Mouse (Mus musculus): Measurements from ENCODE around the gene Zdhhc21. TPM values are rescaled to one million over a fixed set of nuclear protein-coding genes. Genes with fewer than 3 reads are reported as not detected.

Zdhhc21 gene
- polyA plus RNA-seq (2012; rRNA removed) = 7.8 and 8.3 TPM in 2 replicates

DNA sequence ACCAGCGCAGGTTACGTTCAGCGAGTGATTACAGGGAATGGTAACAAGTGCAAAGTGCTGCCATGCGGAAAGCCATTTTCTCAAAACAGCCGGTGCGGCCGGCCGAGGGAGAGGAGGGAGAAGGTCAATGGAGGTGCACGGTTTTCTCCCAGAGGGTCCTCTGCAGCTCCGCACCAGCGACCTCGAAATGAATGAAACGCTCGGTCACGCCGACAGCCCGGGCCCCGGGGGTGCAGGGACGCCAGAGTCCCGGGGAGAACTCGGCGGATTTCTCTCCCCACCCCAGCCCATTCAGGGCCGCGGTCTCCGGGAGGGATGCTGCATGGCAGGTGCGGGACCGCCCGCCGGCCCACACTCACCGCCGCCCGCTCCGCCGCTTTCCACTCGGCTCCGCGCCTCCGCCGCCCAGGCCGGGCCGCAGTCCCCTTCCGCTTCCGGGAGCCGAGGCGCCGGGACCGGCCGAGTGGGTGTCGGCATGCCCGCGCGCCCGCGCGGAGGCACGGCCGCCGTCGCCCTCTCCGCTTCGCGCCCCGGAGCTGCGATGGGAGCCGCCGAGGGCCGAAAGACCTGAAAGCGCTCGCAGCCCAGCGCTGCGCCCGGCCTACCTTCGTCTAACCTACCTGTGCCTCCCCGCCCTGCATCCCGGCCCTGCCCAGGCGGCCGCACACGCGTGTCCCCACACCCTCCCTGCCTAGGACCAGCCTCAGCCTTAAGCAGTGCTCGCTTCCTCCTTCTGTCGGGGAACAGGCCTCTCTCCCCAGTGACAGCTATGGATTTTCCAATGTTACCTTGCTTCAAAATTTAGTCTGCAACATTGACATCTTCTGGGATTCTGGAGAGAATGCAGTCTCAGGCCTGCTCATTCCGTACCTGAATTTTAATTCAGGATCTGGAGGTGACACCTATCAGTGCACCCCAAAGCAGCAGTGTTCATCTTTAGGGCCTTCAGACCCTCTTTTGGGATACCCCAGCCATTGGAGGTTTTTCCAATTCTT lies at the start of gene Zdhhc21:
Zdhhc21 (minus strand) TSS at position 828 of the 995 bp plus-strand sequence.
- DNase-seq (ENCODE audit: low read depth) = no peak

DNA sequence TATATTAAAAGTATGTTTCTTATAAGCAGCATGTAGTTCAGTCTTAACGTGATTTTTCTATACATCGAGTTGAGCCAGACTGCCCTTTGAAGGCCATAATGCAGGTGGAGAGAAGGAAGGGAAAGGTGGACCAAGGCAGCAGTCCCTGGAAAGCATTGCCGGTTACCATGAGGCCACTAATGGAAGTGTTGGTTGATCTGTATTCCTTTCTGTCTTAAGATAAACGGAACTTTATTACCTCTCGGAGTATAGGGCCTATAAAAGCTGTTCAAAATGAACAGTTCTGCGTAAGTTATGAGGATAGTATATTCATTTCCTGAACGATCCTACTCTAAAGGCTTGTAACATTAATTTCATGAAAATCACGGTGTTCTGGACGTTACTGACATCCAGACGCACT lies 35.5 kb upstream of the Zdhhc21 start:
- no peak for DNase-seq (ENCODE audit: low read depth)

DNA sequence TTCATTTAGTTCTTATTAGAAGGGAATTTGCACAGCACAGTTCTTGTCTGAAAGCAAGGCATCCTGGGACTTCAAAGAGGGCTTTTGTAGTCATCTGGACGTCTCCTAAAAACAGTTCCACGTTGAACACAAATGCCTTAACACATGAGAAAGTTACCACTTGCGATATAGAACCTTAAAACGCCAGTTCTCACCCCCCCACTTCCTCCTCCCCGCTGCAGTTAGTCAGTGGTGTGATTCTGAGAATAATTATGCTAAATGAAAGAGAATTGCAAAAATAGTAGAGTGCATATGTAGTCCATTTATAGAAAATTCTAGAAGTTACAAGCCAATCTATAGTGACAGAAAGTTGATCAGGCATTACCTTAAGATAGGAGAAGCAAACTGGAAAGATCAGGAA lies 32.5 kb upstream of the Zdhhc21 start:
- DNase-seq (ENCODE audit: low read depth) = no peak

DNA sequence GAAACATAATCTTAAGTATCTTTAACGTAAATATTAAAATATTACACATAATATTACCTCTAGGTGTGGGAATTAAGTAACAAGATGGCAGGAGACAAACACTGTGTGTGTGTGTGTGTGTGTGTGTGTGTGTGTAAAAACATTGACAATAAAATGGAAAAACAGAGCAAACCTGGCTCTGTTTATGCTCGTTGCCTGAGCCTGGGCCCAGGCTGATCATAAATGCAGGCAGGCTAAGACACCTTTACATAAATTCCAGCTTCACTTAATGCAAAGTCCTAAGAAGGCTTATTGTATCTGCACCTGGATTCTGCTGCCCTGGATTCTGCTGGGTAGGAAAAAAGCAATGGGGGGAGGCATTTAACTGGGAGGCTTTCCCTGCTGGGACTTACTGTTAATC lies 31.8 kb upstream of the Zdhhc21 start:
- DNase-seq (ENCODE audit: low read depth) = no peak

DNA sequence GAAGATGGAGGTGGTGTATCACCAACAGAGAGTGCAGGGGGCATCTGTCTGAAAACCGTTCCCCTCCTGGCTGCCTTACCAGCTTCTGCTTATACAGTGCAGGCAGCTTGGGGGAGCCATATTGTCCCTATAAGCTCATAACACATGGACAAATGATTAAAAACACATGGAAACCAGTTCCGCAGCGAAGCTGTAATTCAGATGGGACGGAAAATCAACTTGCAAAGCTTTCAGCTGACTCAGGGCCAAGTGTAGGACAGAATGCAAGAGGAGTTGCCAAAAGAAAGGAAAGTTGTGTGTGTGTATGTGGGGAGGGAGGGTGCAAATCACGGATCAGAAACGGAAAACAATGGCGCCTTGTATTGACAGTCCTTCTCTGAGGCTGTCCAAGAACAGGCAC lies 31.3 kb upstream of the Zdhhc21 start:
- DNase-seq (ENCODE audit: low read depth) = no peak

DNA sequence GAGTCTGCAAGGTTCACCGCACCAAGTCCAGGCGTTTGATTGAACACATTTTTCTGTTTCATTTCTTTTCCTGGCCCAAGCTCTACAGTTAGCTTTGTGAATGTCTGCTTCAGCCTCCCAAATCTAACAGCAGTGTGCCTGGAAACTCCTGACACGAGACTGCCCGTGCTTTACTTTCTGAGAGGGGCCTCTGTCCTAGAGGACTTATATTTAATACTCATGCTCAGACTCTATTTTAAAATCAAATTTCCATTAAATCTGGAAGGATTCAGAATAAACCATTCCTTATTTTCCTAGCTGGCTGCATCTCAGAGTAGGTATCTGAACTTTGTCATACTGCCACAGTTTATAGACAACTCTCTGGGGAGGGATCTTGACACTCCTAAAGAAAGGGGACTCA lies 30.8 kb upstream of the Zdhhc21 start:
- no peak for DNase-seq (ENCODE audit: low read depth)

DNA sequence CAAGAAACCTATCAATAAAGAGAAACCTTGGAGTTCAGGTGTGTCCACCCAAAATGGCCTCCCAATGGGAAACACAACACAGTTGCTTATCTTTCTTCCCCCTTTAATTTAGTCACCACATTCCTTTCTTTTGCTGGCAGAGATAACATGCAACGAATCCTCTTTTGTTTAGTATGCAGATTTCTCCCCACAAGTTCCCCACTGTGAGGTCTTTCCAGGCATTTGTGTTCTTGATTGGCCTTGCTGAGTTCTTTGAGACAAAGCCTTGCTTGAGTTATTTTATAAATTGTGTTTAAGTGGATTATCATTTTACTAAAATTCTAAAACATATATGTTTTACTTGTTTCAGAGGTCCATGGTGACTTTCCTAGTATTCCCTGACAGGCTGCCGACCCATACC lies 26.4 kb upstream of the Zdhhc21 start:
- no peak for DNase-seq (ENCODE audit: low read depth)

DNA sequence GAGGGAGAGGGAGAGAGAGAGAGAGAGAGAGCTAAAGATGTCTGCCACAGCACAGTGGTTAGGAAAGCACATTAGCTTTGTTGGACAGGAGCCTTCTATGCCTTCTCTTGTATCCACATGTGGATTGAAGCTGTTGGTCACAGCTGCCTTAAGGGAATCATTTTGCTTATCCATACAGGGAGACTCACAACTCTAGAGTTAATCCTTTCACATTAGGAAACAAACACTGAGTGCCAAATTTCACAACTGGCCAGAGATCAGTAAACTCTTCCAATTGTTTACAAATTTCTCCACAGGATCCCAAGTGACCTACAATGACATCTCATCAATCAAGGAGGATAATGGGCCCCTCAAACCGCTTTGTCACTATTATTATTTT lies 25.8 kb upstream of the Zdhhc21 start:
- DNase-seq (ENCODE audit: low read depth) = peak; percentile 9

DNA sequence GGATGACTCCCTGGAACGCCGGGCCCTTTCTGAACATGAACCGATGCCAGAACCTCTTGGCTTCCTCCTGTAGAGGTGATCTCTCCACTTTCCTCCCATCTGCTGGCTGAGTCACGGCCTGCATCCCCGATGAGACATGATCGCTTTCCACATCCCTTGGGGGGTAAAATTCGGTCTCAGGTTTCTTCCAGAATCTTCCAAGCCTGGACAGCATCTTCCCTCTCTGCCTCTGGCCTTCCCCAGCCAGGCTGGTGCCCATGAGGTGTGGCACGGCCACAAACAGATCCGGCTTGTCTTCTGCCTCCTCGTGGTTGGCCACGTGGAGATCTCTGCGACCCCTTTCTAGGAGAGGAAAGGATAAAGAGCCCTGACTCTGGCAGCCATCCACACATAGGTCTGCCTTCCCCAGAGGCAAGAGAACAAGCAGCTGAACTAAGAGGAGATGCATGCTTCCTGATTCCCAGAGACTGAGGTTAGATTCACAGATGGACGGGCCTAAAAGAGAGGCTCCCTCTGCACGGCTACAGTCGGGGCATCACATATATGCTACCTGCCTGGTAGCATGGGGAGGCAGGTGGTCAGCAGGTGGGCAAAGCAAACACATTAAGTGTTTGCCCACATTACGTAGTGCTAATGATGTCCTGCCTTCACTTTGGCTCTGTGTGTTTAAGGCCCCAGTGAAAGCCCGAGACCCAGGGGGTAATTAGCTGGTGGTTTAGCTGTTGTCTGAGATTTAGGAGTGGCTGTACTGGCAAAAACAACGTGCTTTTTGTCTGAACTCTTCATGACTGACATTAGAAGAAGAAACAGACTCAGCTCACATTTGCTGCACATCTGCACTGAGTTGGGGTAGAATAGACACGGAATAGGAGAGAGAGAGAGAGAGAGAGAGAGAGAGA lies 25.1 kb upstream of the Zdhhc21 start, which contains the start of gene Cer1:
Cer1 (minus strand) TSS at position 513 of the 899 bp plus-strand sequence.
- no peak for DNase-seq (ENCODE audit: low read depth)

DNA sequence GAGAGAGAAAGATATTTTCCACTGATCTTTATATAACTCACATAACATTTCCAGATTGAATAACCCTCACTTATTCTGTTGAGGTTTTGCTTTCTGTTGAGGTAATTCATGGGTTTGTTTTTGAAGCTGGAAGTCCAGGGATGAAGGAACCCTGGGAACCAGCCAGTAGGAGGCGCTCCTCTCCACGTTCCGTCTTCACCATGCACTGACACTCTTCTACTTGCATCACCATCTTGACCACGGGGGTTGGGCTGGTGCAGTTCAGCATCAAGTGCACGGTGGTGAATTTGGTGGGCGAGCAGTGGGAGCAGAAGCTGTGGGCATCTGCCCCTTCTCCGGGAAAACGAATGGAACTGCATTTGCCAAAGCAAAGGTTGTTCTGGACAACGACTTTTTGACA lies 22.7 kb upstream of the Zdhhc21 start:
- no peak for DNase-seq (ENCODE audit: low read depth)

DNA sequence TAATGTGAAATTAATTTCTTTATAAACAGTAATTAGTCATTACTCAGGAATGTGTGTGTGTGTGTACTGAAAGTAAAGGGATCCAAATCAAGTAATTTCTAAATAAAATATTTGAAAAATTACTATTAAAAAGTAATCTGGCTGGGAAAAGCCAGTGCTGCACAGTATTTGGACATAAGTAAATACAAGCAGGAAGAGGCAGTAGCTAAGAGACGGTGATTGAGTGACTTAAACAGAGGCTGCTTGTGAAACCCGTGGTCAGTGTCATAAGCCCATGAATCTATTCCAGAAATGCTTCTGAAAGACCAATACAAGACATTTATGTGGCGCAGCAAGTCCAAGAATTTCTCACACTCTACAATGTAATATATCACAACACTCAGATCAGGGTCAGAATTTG lies 21.6 kb upstream of the Zdhhc21 start:
- DNase-seq (ENCODE audit: low read depth) = no peak

DNA sequence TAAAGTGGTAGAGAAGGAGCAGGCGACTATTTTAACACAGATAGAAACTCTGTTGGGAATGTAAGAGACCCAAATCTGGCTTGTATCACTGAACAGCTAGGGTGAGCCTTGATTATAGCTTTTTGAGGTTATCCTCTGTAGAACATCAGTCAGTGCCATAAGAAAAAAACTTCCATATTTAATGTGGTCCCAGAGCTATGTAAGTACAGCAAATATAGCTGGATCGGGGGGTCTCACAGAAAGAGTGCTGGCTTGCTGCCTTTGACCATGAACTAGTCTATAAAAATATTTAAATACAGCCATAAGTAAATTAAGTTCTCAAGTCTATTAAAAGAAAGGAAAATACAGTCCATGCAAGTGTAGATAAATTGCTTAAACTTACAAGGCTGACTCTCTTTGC lies 20.5 kb upstream of the Zdhhc21 start:
- no peak for DNase-seq (ENCODE audit: low read depth)

DNA sequence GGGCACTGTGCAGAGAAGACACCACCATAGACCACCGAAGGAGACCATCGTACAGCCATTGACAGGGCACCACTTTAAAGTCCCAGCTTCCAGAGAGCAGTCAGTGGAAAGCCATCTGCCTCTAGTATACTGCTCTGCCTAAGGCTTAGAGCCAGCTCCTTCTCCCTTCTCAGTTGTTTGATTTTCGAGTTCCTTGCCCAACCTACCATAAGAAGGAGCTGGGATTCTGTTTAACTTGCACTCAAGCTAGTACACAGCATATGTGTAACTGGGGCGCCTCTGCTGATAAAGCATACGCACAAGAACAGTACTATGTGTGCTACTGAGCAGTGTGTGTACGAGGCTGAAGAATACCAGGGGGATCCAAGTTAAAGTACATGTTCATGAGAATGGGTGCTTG lies 19.4 kb upstream of the Zdhhc21 start:
- no peak for DNase-seq (ENCODE audit: low read depth)

DNA sequence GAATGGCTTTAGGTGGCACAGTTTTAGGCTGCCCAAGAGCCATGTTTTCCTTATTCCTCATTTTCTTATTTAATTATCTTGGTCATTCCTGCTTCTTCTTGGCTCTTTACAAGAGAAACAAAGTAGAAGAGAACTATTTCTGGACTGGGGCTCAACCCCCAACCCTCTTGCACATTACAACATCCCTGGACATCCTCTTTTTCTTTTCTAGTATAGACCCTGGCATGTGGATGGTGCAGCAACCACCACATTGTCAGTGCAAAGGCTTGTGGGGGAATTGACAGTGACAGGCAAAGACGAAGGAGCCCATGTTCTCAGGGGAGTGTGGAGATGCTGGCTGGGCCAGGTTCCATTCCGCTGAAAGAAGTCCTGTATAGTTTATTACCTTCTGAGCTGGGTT lies 16.9 kb upstream of the Zdhhc21 start:
- no peak for DNase-seq (ENCODE audit: low read depth)

DNA sequence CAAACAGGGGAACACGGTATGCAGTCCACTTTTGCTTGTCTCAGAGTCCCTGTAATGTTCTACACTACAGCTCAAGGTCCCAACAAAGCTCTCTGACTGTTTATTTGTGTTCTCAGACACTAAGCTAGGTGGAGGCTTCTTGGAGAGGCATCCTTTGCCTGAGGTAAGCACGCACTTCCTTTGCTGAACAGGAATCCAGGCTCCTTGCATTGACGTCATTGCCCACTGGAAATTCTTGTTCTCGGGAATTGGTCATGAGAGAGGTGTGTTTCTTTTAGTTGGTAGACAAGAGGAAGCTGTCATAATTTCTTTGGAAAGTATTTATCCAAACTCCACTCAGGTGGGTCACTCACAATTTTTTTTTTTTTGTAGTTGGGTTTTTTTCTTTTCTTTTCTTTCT lies 15.8 kb upstream of the Zdhhc21 start:
- DNase-seq (ENCODE audit: low read depth) = peak; percentile 13

DNA sequence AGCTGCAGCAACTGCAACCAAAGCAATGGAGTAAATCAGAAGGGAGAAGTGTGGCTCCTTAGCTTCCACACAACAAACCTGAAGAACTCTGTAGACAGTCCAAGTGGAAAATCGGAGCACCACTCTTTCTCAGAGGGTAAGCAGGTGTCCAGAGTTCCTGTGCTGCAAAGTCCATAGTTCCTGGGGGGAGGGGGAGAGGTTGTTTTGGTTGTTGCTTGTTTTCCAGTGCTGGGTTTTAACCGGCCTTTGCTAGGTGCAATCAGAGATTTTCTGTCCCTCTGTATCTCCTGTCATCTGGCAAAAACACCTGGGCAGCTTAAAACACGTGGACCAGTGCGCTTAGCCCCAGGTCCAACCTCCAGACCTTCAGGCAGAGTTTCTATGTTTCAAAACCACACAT lies 15.0 kb upstream of the Zdhhc21 start:
- DNase-seq (ENCODE audit: low read depth) = no peak

DNA sequence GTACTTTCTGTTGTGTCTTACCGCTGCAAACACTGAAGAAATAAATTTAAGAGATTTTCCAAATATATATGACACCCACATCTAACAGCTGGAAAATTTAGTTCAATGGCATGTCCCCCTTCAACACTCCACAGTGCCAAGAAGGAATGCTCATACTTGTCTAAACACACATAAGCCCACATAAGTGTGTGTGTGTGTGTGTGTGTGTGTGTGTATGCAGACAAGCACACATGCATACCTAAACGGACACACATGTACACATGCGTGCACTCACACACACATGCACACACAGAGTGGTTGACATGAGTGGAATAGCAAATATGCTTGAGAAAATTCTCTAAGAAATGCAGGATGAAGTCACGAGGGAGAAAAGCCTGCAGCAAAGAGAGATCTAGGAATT lies 12.8 kb upstream of the Zdhhc21 start:
- no peak for DNase-seq (ENCODE audit: low read depth)

DNA sequence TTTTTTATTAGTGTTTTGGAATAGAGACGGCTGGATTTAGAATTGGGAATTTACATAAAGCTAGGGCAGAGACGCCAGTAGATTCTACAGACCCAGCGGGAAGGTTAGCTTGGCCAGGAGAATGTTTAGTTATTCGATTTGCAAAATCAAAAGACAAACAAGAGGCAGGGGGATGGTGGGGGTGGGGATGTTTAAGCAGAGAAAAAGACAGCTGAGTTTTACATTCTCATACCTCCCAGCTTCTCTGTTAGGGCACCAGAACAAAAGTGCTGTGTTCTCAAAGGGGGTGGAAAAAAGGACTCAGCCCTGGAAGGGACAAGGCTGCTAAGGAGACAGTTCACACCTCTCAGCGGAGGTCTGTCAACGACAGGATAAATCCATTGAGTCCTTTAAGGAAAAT lies 12.4 kb upstream of the Zdhhc21 start:
- DNase-seq (ENCODE audit: low read depth) = no peak

DNA sequence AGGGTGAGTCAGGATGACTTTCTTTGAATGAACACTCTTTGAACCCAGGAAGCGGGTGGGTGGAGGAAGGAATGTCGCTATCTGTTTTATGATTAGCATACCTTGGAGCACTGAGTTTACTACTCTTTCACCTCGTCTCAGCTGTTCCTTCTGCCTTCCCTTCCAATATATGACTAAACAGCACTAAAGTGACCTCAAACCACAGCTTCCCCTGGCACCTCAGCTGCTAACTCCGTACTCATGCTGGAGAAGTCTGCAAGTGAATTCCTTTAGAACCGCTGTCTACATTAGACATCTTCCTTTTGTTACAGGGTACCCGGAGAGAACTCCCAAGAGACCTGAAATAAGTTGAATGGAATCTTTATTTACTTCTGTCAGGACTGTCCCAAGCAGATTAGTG lies 11.2 kb upstream of the Zdhhc21 start:
- DNase-seq (ENCODE audit: low read depth) = no peak

DNA sequence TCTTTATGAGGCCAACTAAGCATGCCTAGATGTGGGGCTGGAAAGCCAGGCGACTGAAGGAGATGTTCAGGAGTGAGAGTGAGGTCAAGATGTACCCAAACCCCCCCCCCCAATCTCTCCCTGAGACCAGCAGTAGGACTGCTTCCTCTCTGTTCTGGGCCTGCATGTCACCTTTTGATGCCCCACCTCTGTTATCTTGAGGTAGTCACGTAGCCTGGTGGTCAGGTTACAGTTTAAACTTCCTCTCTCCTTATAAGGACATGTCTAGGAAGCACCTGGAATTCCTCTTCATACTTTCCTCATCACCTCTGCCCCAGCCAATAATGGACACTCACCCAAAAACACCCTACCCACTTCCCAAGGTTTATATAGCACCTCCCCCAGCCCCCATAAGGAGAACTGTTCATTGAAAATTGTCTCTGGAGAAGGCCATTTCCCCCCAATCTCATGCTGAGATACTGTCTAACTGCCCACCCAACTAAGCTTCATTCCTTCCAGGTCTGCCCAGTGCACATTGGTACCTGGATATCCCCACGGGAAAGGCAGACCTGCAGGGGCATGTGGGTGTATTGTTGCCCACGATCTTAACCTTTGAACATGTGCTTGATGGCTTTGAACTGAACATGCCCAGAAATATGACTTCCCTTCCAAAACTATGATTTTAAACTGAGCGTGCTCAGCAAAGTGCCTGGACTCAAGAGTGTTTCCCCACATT lies 8.1 kb upstream of the Zdhhc21 start:
- DNase-seq (ENCODE audit: low read depth) = no peak

DNA sequence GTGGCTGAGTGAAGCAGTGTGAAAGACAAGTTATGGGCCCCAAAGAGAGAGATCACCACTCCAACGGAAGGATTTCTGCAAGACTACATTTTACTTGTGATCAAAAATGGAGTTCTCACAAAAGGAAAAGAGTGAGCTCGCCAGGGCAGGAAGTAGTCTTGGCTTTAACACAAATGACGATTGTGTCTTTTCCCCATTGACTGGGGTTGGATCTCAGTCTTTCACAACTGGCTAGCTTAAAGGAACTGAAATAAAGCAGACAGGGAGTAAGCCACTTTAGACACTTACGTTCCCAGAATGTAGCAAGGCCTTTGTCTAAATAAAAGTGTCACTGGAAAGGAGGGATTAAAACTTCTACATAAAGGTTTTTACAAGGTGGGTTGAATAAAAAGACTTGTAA lies 7.4 kb upstream of the Zdhhc21 start:
- no peak for DNase-seq (ENCODE audit: low read depth)
